Mouse (Mus musculus): ENCODE results near the gene Ppil2. TPM values are rescaled to one million over a fixed set of nuclear protein-coding genes. Genes with fewer than 3 reads are reported as not detected.

Gene Ppil2
- polyA plus RNA-seq (2017; shearing (Covaris generic)), result 271 TPM

GRCm38 (mm10) chr16:17110771-17111743 is at the start of gene Ppil2:
Gene Ppil2, minus strand, starts transcription at chr16:17111257.

DNA sequence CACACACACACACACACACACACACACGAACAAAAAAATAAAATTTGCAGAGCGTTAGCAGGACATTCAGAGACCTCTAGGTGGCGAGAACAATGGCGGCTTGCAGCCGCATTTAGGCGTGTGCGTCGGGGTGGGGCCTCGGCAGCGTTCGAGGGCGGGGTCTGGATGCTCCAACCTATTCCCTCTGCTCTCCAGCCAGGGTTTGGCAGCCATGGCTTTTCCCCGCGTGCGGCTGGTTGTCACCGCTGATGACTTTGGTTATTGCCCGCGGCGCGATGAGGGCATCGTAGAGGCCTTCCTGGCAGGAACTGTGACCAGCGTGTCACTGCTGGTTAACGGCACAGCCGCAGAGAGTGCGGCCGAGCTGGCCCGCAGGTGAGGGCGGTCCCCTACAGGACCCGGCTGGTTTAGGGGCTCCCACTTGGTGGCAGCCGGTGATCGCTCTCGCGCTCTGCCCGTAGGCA is 35.7 kb upstream of the Ppil2 start, which contains the start of gene Ccdc116:
TSS of gene Ccdc116 (minus strand) at position 458 of the 464 bp plus-strand sequence.

DNA sequence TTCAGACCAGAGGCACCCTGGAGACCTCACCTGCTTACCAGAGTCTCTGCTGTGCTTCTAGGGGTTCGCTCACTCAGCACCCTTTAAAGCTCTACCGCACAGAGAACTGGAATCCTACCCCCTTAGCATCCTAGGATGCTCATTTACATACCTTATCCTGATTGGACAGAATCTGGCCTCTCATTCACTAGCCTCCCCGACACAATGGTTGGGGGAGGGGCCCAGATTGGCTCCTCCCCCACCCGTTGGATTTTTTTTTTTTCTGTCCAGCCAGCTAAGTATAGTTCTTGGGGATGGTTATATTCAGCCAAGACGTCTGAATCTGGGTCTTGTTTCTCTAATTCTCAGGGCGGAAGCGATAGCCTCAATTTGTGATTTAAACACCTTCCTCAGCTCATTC is 33.3 kb upstream of the Ppil2 start, which contains the start of gene Ydjc:
TSS of gene Ydjc (plus strand) at position 283 of the 400 bp plus-strand sequence.

DNA sequence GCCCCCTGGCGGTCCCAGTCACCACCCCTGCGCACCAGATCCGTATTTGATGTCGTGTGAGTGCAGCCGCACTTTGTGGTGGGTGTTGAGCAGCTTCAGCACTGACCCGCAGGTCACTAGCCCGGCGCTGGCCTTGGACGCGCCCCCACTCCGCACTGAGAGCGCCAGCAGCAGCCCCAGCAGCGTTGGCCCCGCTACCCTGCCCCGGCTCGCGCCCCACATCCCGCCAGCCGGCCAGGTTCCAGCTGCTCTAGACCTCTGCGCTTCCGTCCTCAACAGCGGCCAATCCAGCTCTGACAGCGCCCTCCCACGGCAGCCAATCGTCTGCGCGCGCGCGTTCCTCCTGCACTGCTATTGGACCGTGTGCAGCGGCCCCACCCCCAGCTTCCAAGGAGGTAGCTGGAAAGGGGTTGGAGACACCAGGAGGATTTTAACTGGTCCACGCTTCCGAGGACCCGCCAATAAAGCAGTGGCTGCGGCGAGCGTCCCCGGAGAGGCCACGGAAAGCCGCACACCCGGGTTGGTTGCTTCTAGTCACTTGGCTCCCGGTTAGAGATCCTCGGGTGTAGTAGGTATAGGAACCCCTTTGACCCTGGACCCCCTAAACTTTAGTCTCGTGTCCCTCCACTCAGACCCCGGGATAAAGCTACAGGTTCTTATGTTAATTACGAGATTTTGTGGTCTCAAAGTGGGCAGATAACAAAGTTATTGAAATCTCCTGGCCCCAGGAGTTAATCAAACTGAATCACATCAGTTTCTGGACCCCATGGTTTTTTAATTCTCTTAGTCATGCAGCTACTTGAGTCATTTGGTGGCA is 21.2 kb upstream of the Ppil2 start, which contains the start of gene Sdf2l1:
TSS of gene Sdf2l1 (minus strand) at position 295 of the 817 bp plus-strand sequence.

GRCm38 (mm10) chr16:17124871-17125520 is 13.9 kb upstream of the Ppil2 start, which contains the start of gene 2610318N02Rik:
Gene 2610318N02Rik, minus strand, starts transcription at chr16:17125167.

GRCm38 (mm10) chr16:17069511-17070443 is 41.3 kb downstream of the Ppil2 start, which contains the start of gene Ypel1:
Gene Ypel1, plus strand, starts transcription at chr16:17069696.

Other genes with a start within 250 kb of the Ppil2 start
- not detected for gene Igll1, start 247.3 kb downstream of the Ppil2 start, polyA plus RNA-seq (2017; shearing (Covaris generic))
- gene Top3b, start 240.5 kb downstream of the Ppil2 start, polyA plus RNA-seq (2017; shearing (Covaris generic)), result 125 TPM
- 3.3 TPM for gene Vpreb1, start 240.4 kb downstream of the Ppil2 start, polyA plus RNA-seq (2017; shearing (Covaris generic))
- 34.6 TPM for gene Ppm1f, start 214.8 kb downstream of the Ppil2 start, polyA plus RNA-seq (2017; shearing (Covaris generic))
- 33.1 TPM for gene Mapk1, start 127.9 kb downstream of the Ppil2 start, polyA plus RNA-seq (2017; shearing (Covaris generic))
- 2.4 TPM for gene Ypel1, start 41.6 kb downstream of the Ppil2 start, polyA plus RNA-seq (2017; shearing (Covaris generic))
- gene 2610318N02Rik, start 13.9 kb upstream of the Ppil2 start, polyA plus RNA-seq (2017; shearing (Covaris generic)), result 3.6 TPM
- gene Sdf2l1, start 21.1 kb upstream of the Ppil2 start, polyA plus RNA-seq (2017; shearing (Covaris generic)), result 49.5 TPM
- 5.2 TPM for gene Ydjc, start 33.4 kb upstream of the Ppil2 start, polyA plus RNA-seq (2017; shearing (Covaris generic))
- 0.96 TPM for gene Ccdc116, start 36.0 kb upstream of the Ppil2 start, polyA plus RNA-seq (2017; shearing (Covaris generic))
- 311 TPM for gene Ube2l3, start 91.4 kb upstream of the Ppil2 start, polyA plus RNA-seq (2017; shearing (Covaris generic))
- gene Rimbp3, start 97.3 kb upstream of the Ppil2 start, polyA plus RNA-seq (2017; shearing (Covaris generic)), result not detected
- gene Hic2, start 122.3 kb upstream of the Ppil2 start, polyA plus RNA-seq (2017; shearing (Covaris generic)), result 1.9 TPM
- gene Tmem191c, start 164.8 kb upstream of the Ppil2 start, polyA plus RNA-seq (2017; shearing (Covaris generic)), result 155 TPM
- gene Serpind1, start 220.1 kb upstream of the Ppil2 start, polyA plus RNA-seq (2017; shearing (Covaris generic)), result 0.43 TPM

Measured in inflammation-experienced regulatory T-cells, adult 16 weeks (primary cell).